Mouse (Mus musculus) urinary bladder, adult 18-20 months (tissue): ENCODE data around the gene Mpp6.

Experiments
- DNase-seq, 2 experiments: peaks; one replicate each; pipeline ENCODE4 v3.0.0; 2022; ENCODE audit warnings: low spot score in 2 of 2, mixed read lengths in 2 of 2

Mpp6 gene

DNA sequence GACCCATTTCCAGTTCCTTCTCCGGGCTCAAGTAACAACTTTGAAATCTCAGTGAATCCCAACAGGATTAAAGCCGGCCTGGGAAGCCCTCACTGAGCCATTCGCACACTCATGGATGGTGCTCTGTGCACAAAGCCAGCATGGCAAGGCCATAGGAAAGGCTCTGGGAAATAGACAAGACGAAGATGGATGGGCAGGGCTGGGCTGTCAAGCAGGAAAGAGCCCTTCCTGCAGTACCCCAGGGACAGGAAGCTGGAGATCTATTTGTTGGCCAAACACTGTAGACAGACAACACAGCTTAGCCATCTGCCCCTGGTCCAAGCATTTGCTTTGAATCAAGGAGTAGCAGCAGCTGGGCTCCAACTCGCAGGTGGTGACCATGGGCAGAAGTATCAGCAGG lies 118.1 kb downstream of the Mpp6 start:
- DNase-seq = no peak

DNA sequence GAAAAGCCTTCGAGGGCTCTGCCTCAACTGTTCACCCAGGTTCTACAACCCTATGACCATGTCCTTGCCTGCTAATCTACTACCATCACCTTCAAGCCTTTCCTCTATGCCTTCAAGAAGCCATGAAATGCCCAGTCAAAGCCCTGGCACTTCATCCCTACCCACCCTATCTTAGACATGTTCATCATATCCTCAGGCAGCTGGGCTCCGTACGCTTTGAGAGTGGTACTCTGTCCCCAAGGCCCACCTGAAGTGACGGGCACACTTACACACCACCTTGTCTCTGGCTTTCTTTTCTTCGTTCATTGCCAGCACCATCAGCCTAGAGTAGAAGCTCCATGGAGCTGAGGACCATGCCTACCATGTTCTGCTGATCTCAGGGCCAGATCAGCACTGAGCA lies 121.2 kb downstream of the Mpp6 start:
- no peak for DNase-seq

DNA sequence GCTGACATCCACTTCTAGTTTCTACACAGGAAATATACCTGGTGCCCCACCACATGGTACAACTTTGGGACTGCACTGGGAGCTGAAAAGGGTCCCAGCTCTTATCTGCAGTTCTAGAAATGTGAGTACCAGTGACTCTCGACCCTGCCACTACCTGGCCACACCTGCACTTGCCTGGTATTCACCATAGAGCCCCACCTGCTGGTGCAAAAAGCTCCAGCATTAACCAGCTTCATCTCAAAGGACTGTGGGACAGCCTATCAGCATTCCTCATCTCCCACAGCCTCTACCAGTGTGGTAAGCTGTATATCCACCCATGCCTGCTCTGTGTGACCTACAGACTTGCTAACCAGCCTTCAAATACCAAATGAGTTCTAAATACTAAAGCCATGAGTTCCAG lies 122.9 kb downstream of the Mpp6 start:
- no peak for DNase-seq

DNA sequence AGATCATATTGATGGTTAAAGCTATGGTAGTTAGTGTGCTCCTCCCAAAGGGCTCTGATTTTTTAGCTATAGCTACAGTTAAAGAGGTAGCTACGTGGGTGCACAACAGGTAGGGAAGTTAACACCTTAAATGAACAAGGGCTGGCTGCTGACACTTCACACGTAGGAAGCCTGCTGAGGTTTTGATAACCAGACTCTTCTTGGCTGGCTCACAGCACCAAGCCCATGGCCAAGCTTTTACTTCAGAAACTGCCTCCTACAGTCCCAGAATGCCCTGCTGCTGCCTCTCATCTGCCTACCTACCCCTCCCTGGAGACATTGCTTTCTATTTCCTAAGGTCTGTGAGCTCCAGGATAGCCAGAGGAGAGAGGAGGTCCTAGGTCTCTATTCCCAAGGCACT lies 127.9 kb downstream of the Mpp6 start:
- no peak for DNase-seq

DNA sequence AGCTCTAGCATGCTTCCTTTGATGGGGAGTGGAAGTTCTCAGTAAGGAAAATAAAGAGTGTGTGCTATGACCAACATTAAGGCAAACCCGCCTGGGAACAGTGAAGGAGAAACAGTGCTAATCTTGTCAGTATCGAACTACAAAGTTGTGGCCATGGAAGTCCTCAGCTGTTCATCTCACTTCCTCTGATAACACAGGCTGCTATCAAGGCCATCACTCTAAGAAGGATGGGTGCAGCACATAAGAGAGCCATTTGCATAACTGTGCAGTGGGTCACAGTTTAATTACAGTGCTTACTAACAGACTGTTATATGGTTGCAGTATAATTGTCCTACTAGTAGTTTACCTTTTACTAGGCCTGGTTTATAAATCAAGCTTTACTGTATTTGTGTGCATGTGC lies 129.9 kb downstream of the Mpp6 start:
- no peak for DNase-seq

DNA sequence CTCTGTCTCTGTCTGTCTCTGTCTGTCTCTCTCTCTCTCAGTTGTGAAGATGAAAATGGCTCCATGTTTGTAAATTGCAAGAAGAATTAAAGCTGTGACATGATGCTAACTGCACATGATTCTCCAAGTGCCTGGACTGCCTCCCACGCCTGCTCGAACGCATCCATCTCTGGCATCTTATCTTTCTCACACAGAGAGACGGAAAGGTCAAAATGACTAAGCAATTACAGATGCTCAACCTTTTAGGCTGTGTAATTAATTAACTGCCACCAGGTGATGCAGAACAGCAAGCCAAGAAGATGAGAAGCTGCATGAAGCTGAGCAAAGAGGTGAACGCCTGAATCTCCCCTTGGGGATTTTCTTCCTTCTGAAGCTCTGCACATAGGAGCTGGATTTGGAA lies 130.4 kb downstream of the Mpp6 start:
- DNase-seq = no peak

DNA sequence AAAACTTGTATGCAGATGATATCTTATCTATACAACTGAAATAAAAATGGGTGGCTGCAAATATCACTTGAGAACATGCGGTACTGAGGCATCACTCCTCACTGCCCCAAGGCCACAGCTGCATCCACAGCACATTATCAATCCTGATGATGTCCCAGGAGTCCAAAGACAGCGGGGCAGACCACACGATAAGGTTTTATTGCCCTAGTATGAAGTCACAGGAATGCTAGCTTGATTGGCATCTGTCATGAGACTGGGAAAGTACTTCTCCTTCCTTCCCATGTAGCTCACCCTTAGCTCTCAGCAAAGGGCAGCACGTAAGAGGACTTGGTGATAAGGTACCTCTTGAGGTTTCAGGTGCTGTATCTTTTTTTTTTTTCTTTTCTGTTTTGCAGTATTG lies 134.1 kb downstream of the Mpp6 start:
- DNase-seq = no peak

DNA sequence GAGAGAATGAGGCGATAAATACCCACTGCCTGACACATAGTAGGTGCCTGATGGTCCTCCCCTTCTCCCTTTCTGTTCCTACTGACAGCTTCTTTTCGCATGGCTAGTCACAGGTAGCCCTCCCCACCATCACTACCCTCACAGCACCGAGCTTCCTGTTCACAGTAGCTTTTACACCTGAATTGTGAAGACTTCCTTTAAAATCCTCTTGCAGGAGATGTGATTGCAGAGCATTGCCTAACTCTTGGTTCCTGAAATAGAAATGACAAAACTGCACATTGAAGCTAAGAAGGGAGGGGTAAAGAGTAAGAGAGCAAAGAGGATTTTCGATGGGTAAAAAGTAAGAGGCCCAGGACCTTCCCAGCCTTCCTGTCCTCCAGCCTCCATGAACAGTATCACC lies 134.9 kb downstream of the Mpp6 start:
- no peak for DNase-seq

DNA sequence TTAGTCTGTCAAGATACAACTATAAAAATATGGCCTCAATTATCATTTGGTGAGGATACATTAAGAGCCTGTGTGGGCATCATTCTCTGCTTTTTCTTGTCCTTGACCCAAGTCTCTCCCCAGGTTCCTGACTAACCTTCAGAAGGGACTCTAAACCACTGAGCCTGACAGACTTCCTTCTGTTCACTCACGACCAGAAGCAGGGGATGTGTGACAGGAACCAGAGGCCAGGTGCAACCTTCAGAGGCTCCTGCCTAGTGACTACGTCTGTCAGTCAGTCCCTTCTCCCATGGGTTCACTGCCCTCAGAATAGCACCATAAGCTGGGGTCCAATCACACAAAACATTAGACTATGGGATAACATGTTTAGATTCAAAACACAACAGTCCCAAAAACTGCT lies 137.3 kb downstream of the Mpp6 start:
- DNase-seq = no peak

DNA sequence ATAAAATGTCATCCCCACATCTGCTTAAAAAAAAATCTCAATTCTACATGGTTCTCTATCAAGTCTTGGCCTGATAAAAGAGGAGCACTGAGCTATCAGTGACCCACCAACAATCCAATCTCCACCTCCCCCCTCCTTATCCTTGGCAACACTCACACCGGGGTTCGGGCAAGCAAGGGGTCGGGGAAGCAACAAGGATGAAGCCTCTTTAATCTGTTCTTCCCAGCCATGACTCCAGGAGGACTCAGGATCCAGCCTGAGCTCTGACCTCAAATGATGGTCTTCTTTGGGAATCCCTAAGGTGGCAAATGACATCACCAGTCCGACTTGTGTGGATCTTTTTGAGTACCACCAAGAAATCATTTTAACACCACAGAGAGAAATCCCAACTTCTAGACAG lies 137.8 kb downstream of the Mpp6 start:
- no peak for DNase-seq
